In genomic region chr8:34709911-34710733, GRCm38 (mm10) we compare ENCODE assay signal across 12 mouse cellular contexts.
DNase-seq lines count a peak whose midpoint lies in the region; ATAC-seq lines count a peak whose summit lies in the region.
"Had no signal": no experiment of that assay in that cellular context is flagged by ENCODE, and none has a peak within 500 bp of the region (broad histone marks: within the 10 kb centered on the region; RNA-seq: fewer than 3 reads in every experiment).

No protein-coding gene starts in this region.

- H3K4me3 ChIP-seq in midbrain, embryonic 13.5 days (replicated peaks), result no peak overlapping the region
- H3K4me3 ChIP-seq: heart, adult 2 months; midbrain, embryonic 12.5 days had no signal

- no peak overlapping the region for H3K9ac ChIP-seq in midbrain, embryonic 13.5 days (replicated peaks)
- H3K9ac ChIP-seq: hindbrain, embryonic 14.5 days; midbrain, embryonic 12.5 days had no signal

- H3K4me1 ChIP-seq in midbrain, embryonic 13.5 days (replicated peaks), result no peaks in the 10 kb centered on the region
- H3K4me1 ChIP-seq: midbrain, embryonic 12.5 days had no signal

- H3K36me3 ChIP-seq in midbrain, embryonic 13.5 days, result no peaks in the 10 kb centered on the region
- H3K36me3 ChIP-seq: midbrain, embryonic 12.5 days had no signal

- H3K9me3 ChIP-seq in midbrain, embryonic 13.5 days, result no peaks in the 10 kb centered on the region
- H3K9me3 ChIP-seq: midbrain, embryonic 12.5 days had no signal

- 79% methylated on average over 23 of the region's 23 CpGs for WGBS in midbrain, embryonic 13.5 days

- no peaks in the 10 kb centered on the region for H3K27me3 ChIP-seq in midbrain, embryonic 13.5 days
- H3K27me3 ChIP-seq: midbrain, embryonic 12.5 days had no signal

- H3K4me2 ChIP-seq in midbrain, embryonic 13.5 days (replicated peaks), result no peak overlapping the region
- H3K4me2 ChIP-seq: hindbrain, embryonic 14.5 days; midbrain, embryonic 12.5 days had no signal

- no peak overlapping the region for H3K27ac ChIP-seq in midbrain, embryonic 13.5 days
- H3K27ac ChIP-seq: heart, adult 2 months; hindbrain, embryonic 14.5 days; midbrain, embryonic 12.5 days had no signal

- peak; percentile 53 to 73 for DNase-seq in left cerebral cortex, adult 18-20 months (ENCODE audit: low spot score in 2 of 2)
- DNase-seq in left cerebral cortex, adult 11 months (ENCODE audit: low spot score), result no peak
- peak; percentile 74 for DNase-seq in cerebellum, adult 9-10 months
- peak; percentile 71 for DNase-seq in layer of hippocampus, adult 9-10 months (ENCODE audit: low spot score)
- DNase-seq in right cerebral cortex, postnatal 25 days, result peak; percentile 74
- no peak for DNase-seq in liver
- DNase-seq in adrenal gland, adult 18-20 months (ENCODE audit: low spot score in 2 of 2), result no peak

- no peak for ATAC-seq in midbrain, embryonic 13.5 days
- ATAC-seq: CD4-positive, CD25-positive, alpha-beta regulatory T cell, adult 4 months had no signal

Comparison
In these comparisons a context has a peak if more than half of its experiments do, and no peak if none do; other contexts are left out.
1. DNase-seq: peak in left cerebral cortex, adult 18-20 months (2 of 2), cerebellum, adult 9-10 months (single experiment), layer of hippocampus, adult 9-10 months (single experiment) and right cerebral cortex, postnatal 25 days (single experiment); none in left cerebral cortex, adult 11 months (single experiment), liver (single experiment) and adrenal gland, adult 18-20 months (0 of 2).